ENCODE assay signal across 19 mouse cellular contexts in the genomic region with DNA sequence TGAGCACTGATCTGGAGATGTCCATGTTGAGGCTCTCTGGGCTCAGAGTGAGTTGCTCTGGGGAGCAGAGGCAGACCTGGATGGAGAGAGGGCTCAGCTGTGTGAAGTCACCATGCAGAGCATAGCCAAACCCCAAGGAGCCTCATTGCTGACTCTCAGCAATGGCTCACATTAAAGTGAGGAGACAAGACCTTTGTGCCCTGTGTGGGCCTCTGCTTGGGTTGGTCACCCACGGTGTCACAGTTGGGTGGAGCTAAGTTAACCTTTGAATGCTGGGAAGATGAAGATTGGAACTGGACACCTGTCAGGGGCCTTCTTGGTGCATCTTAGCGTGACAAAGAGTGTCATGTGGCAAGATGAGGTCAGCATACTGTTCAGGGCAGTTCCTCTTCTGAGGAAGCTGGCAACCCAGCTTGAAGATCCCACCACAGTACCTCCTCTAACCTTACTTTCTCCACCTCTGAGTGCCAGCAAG. TPM values are rescaled to one million over a fixed set of nuclear protein-coding genes. Genes with fewer than 3 reads are reported as not detected.
A peak's percentile ranks its signal among the peaks of the same experiment; 100 is the strongest.
DNase-seq lines count a peak whose midpoint lies in the region; ATAC-seq and TF ChIP-seq lines count a peak whose summit lies in the region.
"Had no signal": no experiment of that assay in that cellular context is flagged by ENCODE, and none has a peak within 500 bp of the region (broad histone marks: within the 10 kb centered on the region; RNA-seq: fewer than 3 reads in every experiment).

No protein-coding gene starts in this region.

- peak; percentile 35 for ATAC-seq in granulocyte monocyte progenitor cell, adult 5-6 weeks (replicated peaks; ENCODE audit: poor library complexity, severe bottlenecking)
- peak; percentile 94 for ATAC-seq in kidney, embryonic 16.5 days (ENCODE audit: low FRiP score, low TSS enrichment)
- 0 out of 2 replicates have a peak, but pooled peaks have one; percentile 32 for ATAC-seq in monocyte, adult 5-6 weeks (replicated peaks; ENCODE audit: insufficient number of reproducible peaks, low FRiP score, low TSS enrichment, poor library complexity, severe bottlenecking)
- ATAC-seq in stomach, postnatal 0 days (ENCODE audit: low FRiP score, low TSS enrichment) = no peak
- ATAC-seq in liver, embryonic 11.5 days (replicated peaks; ENCODE audit: low FRiP score) = no peak
- ATAC-seq: midbrain, embryonic 13.5 days had no signal

- no peaks in the 10 kb centered on the region for H3K36me3 ChIP-seq in kidney, embryonic 16.5 days (ENCODE audit: insufficient read depth, low read length)
- no peaks in the 10 kb centered on the region for H3K36me3 ChIP-seq in stomach, postnatal 0 days (ENCODE audit: control insufficient read depth, insufficient read depth, low read length)
- H3K36me3 ChIP-seq in liver, embryonic 11.5 days (ENCODE audit: control insufficient read depth, insufficient read depth, low read length) = no peaks in the 10 kb centered on the region
- H3K36me3 ChIP-seq: embryonic facial prominence, embryonic 15.5 days; forebrain, embryonic 10.5 days; heart, embryonic 12.5 days; midbrain, embryonic 13.5 days had no signal

- TF ChIP-seq CTCF in stomach, postnatal 0 days (IDR thresholded peaks at IDR 0.05; ENCODE audit: low read depth) = no peak

- no peaks in the 10 kb centered on the region for H3K27me3 ChIP-seq in kidney, embryonic 16.5 days (ENCODE audit: insufficient read depth, low read length)
- no peaks in the 10 kb centered on the region for H3K27me3 ChIP-seq in stomach, postnatal 0 days (ENCODE audit: control insufficient read depth, insufficient read depth, low read length)
- no peaks in the 10 kb centered on the region; the same call in 1 of the 2 replicates for H3K27me3 ChIP-seq in liver, embryonic 11.5 days (replicated peaks; ENCODE audit: control insufficient read depth, insufficient read depth, low read length)
- H3K27me3 ChIP-seq: embryonic facial prominence, embryonic 15.5 days; midbrain, embryonic 13.5 days had no signal

- H3K27ac ChIP-seq in kidney, embryonic 16.5 days (ENCODE audit: low read length) = peak overlapping the region; percentile 71
- no peak overlapping the region for H3K27ac ChIP-seq in stomach, postnatal 0 days (replicated peaks)
- no peak overlapping the region for H3K27ac ChIP-seq in liver, embryonic 11.5 days (ENCODE audit: low read depth, low read length)
- H3K27ac ChIP-seq: embryonic facial prominence, embryonic 15.5 days; forebrain, embryonic 10.5 days; hindbrain, embryonic 14.5 days; midbrain, embryonic 13.5 days had no signal

- H3K4me2 ChIP-seq in kidney, embryonic 16.5 days (replicated peaks; ENCODE audit: low read depth, low read length) = no peak overlapping the region
- no peak overlapping the region for H3K4me2 ChIP-seq in stomach, postnatal 0 days (replicated peaks; ENCODE audit: low read depth)
- no peak overlapping the region for H3K4me2 ChIP-seq in liver, embryonic 11.5 days
- H3K4me2 ChIP-seq: embryonic facial prominence, embryonic 15.5 days; heart, embryonic 12.5 days; hindbrain, embryonic 14.5 days; lung, embryonic 14.5 days; midbrain, embryonic 13.5 days had no signal

- 35% methylated on average over 2 of the region's 2 CpGs for WGBS in kidney, embryonic 16.5 days
- WGBS in stomach, postnatal 0 days = 67% methylated on average over 2 of the region's 2 CpGs
- 55% methylated on average over 2 of the region's 2 CpGs for WGBS in liver, embryonic 11.5 days

- no peak for TF ChIP-seq EP300 in stomach, postnatal 0 days (optimal IDR thresholded peaks at IDR 0.05)

- no peak overlapping the region for H3K4me3 ChIP-seq in kidney, embryonic 16.5 days (ENCODE audit: low read length)
- H3K4me3 ChIP-seq in stomach, postnatal 0 days (ENCODE audit: low read depth, low read length) = no peak overlapping the region
- no peak overlapping the region for H3K4me3 ChIP-seq in liver, embryonic 11.5 days (ENCODE audit: low read depth, low read length)
- H3K4me3 ChIP-seq: embryonic facial prominence, embryonic 15.5 days; forebrain, embryonic 10.5 days; heart, embryonic 12.5 days; midbrain, embryonic 13.5 days had no signal

- H3K9me3 ChIP-seq in kidney, embryonic 16.5 days (ENCODE audit: low read length) = no peaks in the 10 kb centered on the region
- no peaks in the 10 kb centered on the region for H3K9me3 ChIP-seq in stomach, postnatal 0 days (ENCODE audit: control insufficient read depth, low read length)
- no peaks in the 10 kb centered on the region for H3K9me3 ChIP-seq in liver, embryonic 11.5 days (ENCODE audit: control insufficient read depth, low read length)
- H3K9me3 ChIP-seq: embryonic facial prominence, embryonic 15.5 days; forebrain, embryonic 10.5 days; heart, embryonic 12.5 days; midbrain, embryonic 13.5 days had no signal

- peaks cover 8% of the 10 kb centered on the region; the same call in 1 of the 2 replicates for H3K4me1 ChIP-seq in kidney, embryonic 16.5 days (ENCODE audit: insufficient read depth, low read length)
- no peaks in the 10 kb centered on the region for H3K4me1 ChIP-seq in stomach, postnatal 0 days (replicated peaks; ENCODE audit: control insufficient read depth, insufficient read depth)
- no peaks in the 10 kb centered on the region for H3K4me1 ChIP-seq in liver, embryonic 11.5 days (replicated peaks; ENCODE audit: control insufficient read depth, insufficient read depth, low read length)
- H3K4me1 ChIP-seq: embryonic facial prominence, embryonic 15.5 days; forebrain, embryonic 10.5 days; heart, embryonic 12.5 days; midbrain, embryonic 13.5 days had no signal

- H3K9ac ChIP-seq in kidney, embryonic 16.5 days (replicated peaks; ENCODE audit: low read length) = no peak overlapping the region
- H3K9ac ChIP-seq in stomach, postnatal 0 days (ENCODE audit: low read length) = no peak overlapping the region
- H3K9ac ChIP-seq in liver, embryonic 11.5 days (ENCODE audit: low read depth, low read length) = no peak overlapping the region
- H3K9ac ChIP-seq: embryonic facial prominence, embryonic 15.5 days; heart, embryonic 12.5 days; hindbrain, embryonic 14.5 days; lung, embryonic 14.5 days; midbrain, embryonic 13.5 days had no signal

- peak; percentile 50 to 59 for DNase-seq in B cell, adult 2 months
- DNase-seq in stomach, postnatal 0 days (ENCODE audit: low spot score) = no peak
- DNase-seq in adrenal gland, postnatal 4 days (ENCODE audit: low spot score in 2 of 2) = no peak
- no peak for DNase-seq in liver, embryonic 11.5 days (ENCODE audit: low spot score)
- DNase-seq: adrenal gland, postnatal 25 days; cerebellum, adult 9-10 months; gastrocnemius, postnatal 25 days; left cerebral cortex, postnatal 4 days; lung, embryonic 14.5 days; right cerebral cortex, adult 18-20 months had no signal

RNA-seq across cellular contexts. Expression of gene Ciita, which starts 16.0 kb away (rescaled TPM):
- total RNA-seq in granulocyte monocyte progenitor cell, adult 5-6 weeks (2014; fragmentation: Nextera tagmentation) = 2.3 TPM in 1 of 2 replicates, not detected in the other
- total RNA-seq in granulocyte monocyte progenitor cell, adult 5-6 weeks (2017) = 0.09 and 0.52 TPM in 2 replicates
- polyA plus RNA-seq in kidney, embryonic 16.5 days (2015; fragmentation: Nextera tagmentation; extraction: Ambion mirVana) = 0.80 TPM in 2 replicates
- total RNA-seq in monocyte, adult 5-6 weeks (2017) = 8.5 to 13.2 TPM (median 12.3 TPM) in 3 replicates
- polyA plus RNA-seq in stomach, postnatal 0 days (2015; fragmentation: Nextera tagmentation; extraction: Ambion mirVana) = 0.16 and 0.18 TPM in 2 replicates
- under 1 TPM; 0.37 to 0.56 TPM for total RNA-seq in adrenal gland, postnatal 4 days (2021)
- 0.05 and 0.14 TPM in 2 replicates for polyA plus RNA-seq in liver, embryonic 11.5 days (2014; fragmentation: Nextera tagmentation; extraction: Ambion mirVana)
- total RNA-seq: layer of hippocampus, postnatal 25 days had no signal

RNA-seq across cellular contexts. Expression of gene Dexi, which starts 47.0 kb away (rescaled TPM):
- total RNA-seq in granulocyte monocyte progenitor cell, adult 5-6 weeks (2014; fragmentation: Nextera tagmentation) = 4.9 and 7.5 TPM in 2 replicates
- total RNA-seq in granulocyte monocyte progenitor cell, adult 5-6 weeks (2017) = 3.1 and 7.5 TPM in 2 replicates
- polyA plus RNA-seq in kidney, embryonic 16.5 days (2015; fragmentation: Nextera tagmentation; extraction: Ambion mirVana) = 7.1 and 14.1 TPM in 2 replicates
- total RNA-seq in monocyte, adult 5-6 weeks (2017) = 4.7 to 11.4 TPM (median 10.3 TPM) in 3 replicates
- 23.5 and 24.3 TPM in 2 replicates for polyA plus RNA-seq in stomach, postnatal 0 days (2015; fragmentation: Nextera tagmentation; extraction: Ambion mirVana)
- total RNA-seq in adrenal gland, postnatal 4 days (2021) = 10 to 100 TPM; 21.8 to 23.0 TPM
- polyA plus RNA-seq in liver, embryonic 11.5 days (2014; fragmentation: Nextera tagmentation; extraction: Ambion mirVana) = 8.7 and 9.6 TPM in 2 replicates

RNA-seq across cellular contexts. Expression of gene Tvp23a, which starts 48.7 kb away (rescaled TPM):
- not detected in 2 replicates for total RNA-seq in granulocyte monocyte progenitor cell, adult 5-6 weeks (2014; fragmentation: Nextera tagmentation)
- not detected in 2 replicates for total RNA-seq in granulocyte monocyte progenitor cell, adult 5-6 weeks (2017)
- 14.3 and 16.3 TPM in 2 replicates for polyA plus RNA-seq in kidney, embryonic 16.5 days (2015; fragmentation: Nextera tagmentation; extraction: Ambion mirVana)
- total RNA-seq in monocyte, adult 5-6 weeks (2017) = 0.19 to 0.29 TPM in 2 of 3 replicates, not detected in the other
- polyA plus RNA-seq in stomach, postnatal 0 days (2015; fragmentation: Nextera tagmentation; extraction: Ambion mirVana) = 1.9 and 2.4 TPM in 2 replicates
- 1 to 10 TPM; 4.7 to 4.8 TPM for total RNA-seq in adrenal gland, postnatal 4 days (2021)
- 4.6 and 4.9 TPM in 2 replicates for polyA plus RNA-seq in liver, embryonic 11.5 days (2014; fragmentation: Nextera tagmentation; extraction: Ambion mirVana)

RNA-seq across cellular contexts. Expression of gene Clec16a, which starts 49.3 kb away (rescaled TPM):
- 14.3 and 17.9 TPM in 2 replicates for total RNA-seq in granulocyte monocyte progenitor cell, adult 5-6 weeks (2014; fragmentation: Nextera tagmentation)
- total RNA-seq in granulocyte monocyte progenitor cell, adult 5-6 weeks (2017) = 15.2 and 19.6 TPM in 2 replicates
- 32.1 and 35.6 TPM in 2 replicates for polyA plus RNA-seq in kidney, embryonic 16.5 days (2015; fragmentation: Nextera tagmentation; extraction: Ambion mirVana)
- 14.0 to 27.1 TPM (median 19.1 TPM) in 3 replicates for total RNA-seq in monocyte, adult 5-6 weeks (2017)
- polyA plus RNA-seq in stomach, postnatal 0 days (2015; fragmentation: Nextera tagmentation; extraction: Ambion mirVana) = 28.1 and 28.8 TPM in 2 replicates
- 10 to 100 TPM; 28.2 to 30.7 TPM for total RNA-seq in adrenal gland, postnatal 4 days (2021)
- 25.6 and 27.4 TPM in 2 replicates for polyA plus RNA-seq in liver, embryonic 11.5 days (2014; fragmentation: Nextera tagmentation; extraction: Ambion mirVana)

Comparison
In these comparisons a context has a peak if more than half of its experiments do, and no peak if none do; other contexts are left out.
1. DNase-seq: peak in B cell, adult 2 months (2 of 2); none in stomach, postnatal 0 days (single experiment), adrenal gland, postnatal 4 days (0 of 2) and liver, embryonic 11.5 days (single experiment).
2. ATAC-seq: peak in granulocyte monocyte progenitor cell, adult 5-6 weeks (single experiment), kidney, embryonic 16.5 days (single experiment) and monocyte, adult 5-6 weeks (single experiment); none in stomach, postnatal 0 days (single experiment) and liver, embryonic 11.5 days (single experiment).